Mouse (Mus musculus): ENCODE measurements around the gene Sun2. TPM values are rescaled to one million over a fixed set of nuclear protein-coding genes. Genes with fewer than 3 reads are reported as not detected.

The Sun2 gene
- polyA plus RNA-seq, 1 experiment from 2014 or later, result 6.1 TPM

DNA sequence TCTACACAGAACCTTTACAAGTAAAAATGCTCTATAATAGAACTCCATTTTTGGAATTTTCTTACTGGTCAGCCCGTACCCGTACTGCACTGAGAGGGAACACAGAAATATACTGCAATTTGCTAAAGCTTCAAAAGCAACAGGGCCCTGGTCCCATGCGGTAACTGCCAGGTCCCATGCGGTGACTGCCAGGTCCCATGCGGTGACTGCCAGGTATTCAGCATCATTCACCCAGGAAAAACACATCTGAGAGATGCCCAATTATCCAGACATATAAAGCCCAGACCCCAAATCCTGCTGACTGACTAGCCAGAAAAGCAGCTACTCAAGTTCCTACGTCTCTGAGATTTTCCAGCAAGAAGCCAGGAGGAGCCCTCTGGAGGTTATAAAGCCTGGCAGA lies 57.7 kb downstream of the Sun2 start:
- H3K4me1 ChIP-seq (replicated peaks), result peaks cover 44% of the 10 kb centered on the region
- no peak overlapping the region for H3K27ac ChIP-seq
- H3K9me3 ChIP-seq, result no peaks in the 10 kb centered on the region
- H3K9ac ChIP-seq (replicated peaks), result peak overlapping the region; percentile 93
- H3K27me3 ChIP-seq, result no peaks in the 10 kb centered on the region
- WGBS, result 84% methylated on average over 6 of the region's 6 CpGs
- peak overlapping the region; percentile 88 for H3K4me3 ChIP-seq (replicated peaks)
- H3K36me3 ChIP-seq, result no peaks in the 10 kb centered on the region
- H3K4me2 ChIP-seq, result peak overlapping the region; percentile 80
- no peak for ATAC-seq (ENCODE audit: insufficient number of reproducible peaks, insufficient read depth, low FRiP score, low TSS enrichment, low read depth)

DNA sequence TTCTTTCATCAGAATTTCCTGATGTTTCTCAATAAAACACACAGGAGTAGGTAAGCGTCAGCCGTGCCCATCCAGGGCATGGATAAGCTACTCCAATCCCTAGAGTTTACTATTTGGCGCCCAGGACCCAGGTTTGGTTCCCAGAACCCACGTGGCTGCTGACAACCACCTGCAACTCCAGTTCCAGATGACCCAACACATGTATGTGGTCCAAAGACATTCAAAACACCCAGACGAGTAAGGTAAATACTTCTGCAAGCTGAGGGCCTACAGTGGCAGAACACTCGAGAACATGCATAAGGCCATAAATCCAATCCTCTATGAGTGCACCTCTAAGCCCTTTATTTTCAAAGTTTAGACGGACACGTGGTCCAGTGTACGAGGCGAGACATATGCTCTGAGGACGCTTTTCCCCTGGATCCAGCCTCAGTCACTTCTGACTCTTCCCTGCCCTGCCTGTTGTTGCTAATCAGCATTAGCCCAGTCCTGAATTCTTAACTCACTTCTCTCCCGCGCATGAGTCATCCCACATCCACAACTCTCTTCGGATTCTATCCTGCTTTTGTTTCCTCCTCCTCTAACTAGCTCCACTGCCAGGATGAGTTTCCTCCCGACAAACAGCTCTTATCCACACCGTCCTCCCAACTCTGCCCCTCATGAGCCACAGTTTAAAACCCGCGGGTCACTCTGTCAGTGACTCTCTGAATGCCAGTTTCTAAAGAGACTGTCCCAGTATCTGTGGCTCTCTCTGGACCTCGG lies 58.5 kb downstream of the Sun2 start:
- H3K4me3 ChIP-seq (replicated peaks), result no peak overlapping the region
- peak overlapping the region; percentile 93 for H3K9ac ChIP-seq (replicated peaks)
- peaks cover 40% of the 10 kb centered on the region for H3K4me1 ChIP-seq (replicated peaks)
- no peaks in the 10 kb centered on the region for H3K36me3 ChIP-seq
- H3K4me2 ChIP-seq, result peak overlapping the region; percentile 80
- H3K27me3 ChIP-seq, result no peaks in the 10 kb centered on the region
- H3K27ac ChIP-seq, result no peak overlapping the region
- no peaks in the 10 kb centered on the region for H3K9me3 ChIP-seq
- 81% methylated on average over 19 of the region's 19 CpGs for WGBS
- no peak for ATAC-seq (ENCODE audit: insufficient number of reproducible peaks, insufficient read depth, low FRiP score, low TSS enrichment, low read depth)

GRCm38 (mm10) chr15:79683146-79683545 lies 59.2 kb downstream of the Sun2 start:
- no peaks in the 10 kb centered on the region for H3K36me3 ChIP-seq
- no peak overlapping the region for H3K9ac ChIP-seq (replicated peaks)
- H3K9me3 ChIP-seq, result no peaks in the 10 kb centered on the region
- no peak for ATAC-seq (ENCODE audit: insufficient number of reproducible peaks, insufficient read depth, low FRiP score, low TSS enrichment, low read depth)
- H3K4me2 ChIP-seq, result peak overlapping the region; percentile 18; the same call in 1 of the 2 replicates
- H3K27me3 ChIP-seq, result no peaks in the 10 kb centered on the region
- WGBS, result 90% methylated on average over 6 of the region's 6 CpGs
- H3K27ac ChIP-seq, result no peak overlapping the region
- no peak overlapping the region; the same call in 1 of the 2 replicates for H3K4me3 ChIP-seq (replicated peaks)
- H3K4me1 ChIP-seq (replicated peaks), result peaks cover 35% of the 10 kb centered on the region

DNA sequence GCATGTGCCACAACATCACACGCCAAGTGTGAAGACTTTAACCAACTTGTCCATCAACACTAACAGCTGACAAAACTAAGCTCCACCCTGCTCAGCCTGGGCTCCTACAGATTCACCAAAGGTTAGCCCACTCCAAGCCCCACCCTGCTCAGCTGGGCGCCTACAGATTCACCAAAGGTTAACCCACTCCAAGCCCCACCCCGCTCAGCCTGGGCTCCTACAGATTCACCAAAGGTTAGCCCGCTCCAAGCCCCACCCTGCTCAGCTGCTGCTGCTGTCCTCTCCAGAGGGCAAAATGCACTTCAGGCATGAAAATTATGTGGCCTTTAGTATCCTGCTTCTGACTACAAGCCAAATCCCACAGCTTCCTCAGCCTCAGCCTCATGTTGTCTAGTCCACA lies 60.4 kb downstream of the Sun2 start:
- Histone ChIP-seq H3K36me3 (peaks cover 8% of the 10 kb centered on the region; the same call in 1 of the 2 replicates), H3K27ac (no peak overlapping the region), H3K27me3 (no peaks in the 10 kb centered on the region), H3K4me3 (replicated peaks) (no peak overlapping the region), H3K9ac (replicated peaks) (no peak overlapping the region), H3K4me2 (no peak overlapping the region), H3K9me3 (no peaks in the 10 kb centered on the region), H3K4me1 (replicated peaks) (peaks cover 35% of the 10 kb centered on the region)
- no peak for ATAC-seq (ENCODE audit: insufficient number of reproducible peaks, insufficient read depth, low FRiP score, low TSS enrichment, low read depth)
- 89% methylated on average over 4 of the region's 4 CpGs for WGBS

DNA sequence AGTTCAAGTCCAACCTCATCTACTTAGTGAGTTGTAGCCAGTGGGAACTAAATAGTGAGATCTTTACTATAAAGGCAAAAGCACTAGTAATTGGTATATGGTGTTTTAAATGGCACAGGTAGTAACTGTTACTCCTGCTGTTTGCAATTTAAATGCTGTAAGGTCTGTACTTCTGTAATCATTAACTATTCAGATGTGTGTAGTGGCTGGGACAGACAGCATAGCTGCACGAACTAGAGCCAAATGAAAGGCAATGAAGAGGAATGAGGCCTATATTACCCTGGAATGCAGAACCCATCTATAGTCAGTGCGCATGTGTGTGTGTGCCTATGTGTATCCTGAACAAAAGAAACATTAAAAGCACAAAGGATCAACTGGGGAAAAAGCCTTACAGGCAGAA lies 64.4 kb downstream of the Sun2 start:
- peaks cover 46% of the 10 kb centered on the region for H3K36me3 ChIP-seq
- no peak overlapping the region for H3K4me2 ChIP-seq
- 93% methylated on average over 2 of the region's 2 CpGs for WGBS
- H3K27me3 ChIP-seq, result no peaks in the 10 kb centered on the region
- H3K27ac ChIP-seq, result no peak overlapping the region
- no peaks in the 10 kb centered on the region for H3K4me1 ChIP-seq (replicated peaks)
- H3K4me3 ChIP-seq (replicated peaks), result no peak overlapping the region
- H3K9ac ChIP-seq (replicated peaks), result no peak overlapping the region
- H3K9me3 ChIP-seq, result no peaks in the 10 kb centered on the region
- no peak for ATAC-seq (ENCODE audit: insufficient number of reproducible peaks, insufficient read depth, low FRiP score, low TSS enrichment, low read depth)

Other genes starting within 250 kb of the Sun2 start
- gene Kcnj4, start 237.3 kb downstream of the Sun2 start, polyA plus RNA-seq (2016; fragmentation: Nextera tagmentation; extraction: Ambion mirVana), result not detected in 2 replicates
- gene Kdelr3, start 226.1 kb downstream of the Sun2 start, polyA plus RNA-seq (2016; fragmentation: Nextera tagmentation; extraction: Ambion mirVana), result 35.9 and 42.8 TPM in 2 replicates
- gene Ddx17, start 195.8 kb downstream of the Sun2 start, polyA plus RNA-seq (2016; fragmentation: Nextera tagmentation; extraction: Ambion mirVana), result 67.4 and 68.6 TPM in 2 replicates
- 2.0 and 2.1 TPM in 2 replicates for gene Dmc1, start 137.4 kb downstream of the Sun2 start, polyA plus RNA-seq (2016; fragmentation: Nextera tagmentation; extraction: Ambion mirVana)
- 2.1 and 2.5 TPM in 2 replicates for gene Fam227a, start 83.6 kb downstream of the Sun2 start, polyA plus RNA-seq (2016; fragmentation: Nextera tagmentation; extraction: Ambion mirVana)
- 49.9 and 57.6 TPM in 2 replicates for gene Cby1, start 83.3 kb downstream of the Sun2 start, polyA plus RNA-seq (2016; fragmentation: Nextera tagmentation; extraction: Ambion mirVana)
- gene Tomm22, start 71.7 kb downstream of the Sun2 start, polyA plus RNA-seq (2016; fragmentation: Nextera tagmentation; extraction: Ambion mirVana), result 217 and 238 TPM in 2 replicates
- 33.0 and 36.1 TPM in 2 replicates for gene Josd1, start 54.6 kb downstream of the Sun2 start, polyA plus RNA-seq (2016; fragmentation: Nextera tagmentation; extraction: Ambion mirVana)
- 42.6 and 47.2 TPM in 2 replicates for gene Gtpbp1, start 51.7 kb downstream of the Sun2 start, polyA plus RNA-seq (2016; fragmentation: Nextera tagmentation; extraction: Ambion mirVana)
- gene Dnal4, start 35.3 kb upstream of the Sun2 start, polyA plus RNA-seq (2016; fragmentation: Nextera tagmentation; extraction: Ambion mirVana), result 71.0 and 71.2 TPM in 2 replicates
- 2.0 and 2.3 TPM in 2 replicates for gene Nptxr, start 62.2 kb upstream of the Sun2 start, polyA plus RNA-seq (2016; fragmentation: Nextera tagmentation; extraction: Ambion mirVana)
- gene Npcd, start 91.7 kb upstream of the Sun2 start, polyA plus RNA-seq (2016; fragmentation: Nextera tagmentation; extraction: Ambion mirVana), result not detected in 2 replicates
- gene Cbx6, start 92.2 kb upstream of the Sun2 start, polyA plus RNA-seq (2016; fragmentation: Nextera tagmentation; extraction: Ambion mirVana), result 27.9 and 28.2 TPM in 2 replicates
- 11.0 and 11.8 TPM in 2 replicates for gene Apobec3, start 149.1 kb upstream of the Sun2 start, polyA plus RNA-seq (2016; fragmentation: Nextera tagmentation; extraction: Ambion mirVana)
- 2.0 and 2.5 TPM in 2 replicates for gene Cbx7, start 228.6 kb upstream of the Sun2 start, polyA plus RNA-seq (2016; fragmentation: Nextera tagmentation; extraction: Ambion mirVana)